Mouse (Mus musculus) brain, embryonic 14.5 days (tissue): Measurements from ENCODE around the gene Hist1h3e.

ENCODE experiments used
- CTCF ChIP-seq: fragments of 200-500 bp; IDR thresholded peaks from 2 replicates; pipeline ENCODE4 v1.5.1; 2012; ENCODE audit warnings: inconsistent platforms, mild to moderate bottlenecking, moderate library complexity, borderline replicate concordance; ENCODE audit not compliant: insufficient read depth, insufficient read length; ENCODE audit errors: extremely low read depth
- POLR2A ChIP-seq: fragments of 200-500 bp; IDR thresholded peaks from 2 replicates; pipeline ENCODE4 v1.6.1; 2012; ENCODE audit warnings: mild to moderate bottlenecking, inconsistent platforms, borderline replicate concordance; ENCODE audit not compliant: poor library complexity, insufficient read depth, insufficient read length, severe bottlenecking; ENCODE audit errors: extremely low read depth

- TF ChIP-seq CTCF (no peak), POLR2A (no peak)
These were observed 23.9 kb downstream of the Hist1h3e start for GRCm38 (mm10) chr13:23538249-23538648.
